Mouse (Mus musculus): ENCODE results near the gene Icos.

Icos gene

GRCm38 (mm10) chr1:60962095-60962494 lies 15.6 kb upstream of the Icos start:
- DNase-seq (ENCODE audit: low read depth), result no peak

DNA sequence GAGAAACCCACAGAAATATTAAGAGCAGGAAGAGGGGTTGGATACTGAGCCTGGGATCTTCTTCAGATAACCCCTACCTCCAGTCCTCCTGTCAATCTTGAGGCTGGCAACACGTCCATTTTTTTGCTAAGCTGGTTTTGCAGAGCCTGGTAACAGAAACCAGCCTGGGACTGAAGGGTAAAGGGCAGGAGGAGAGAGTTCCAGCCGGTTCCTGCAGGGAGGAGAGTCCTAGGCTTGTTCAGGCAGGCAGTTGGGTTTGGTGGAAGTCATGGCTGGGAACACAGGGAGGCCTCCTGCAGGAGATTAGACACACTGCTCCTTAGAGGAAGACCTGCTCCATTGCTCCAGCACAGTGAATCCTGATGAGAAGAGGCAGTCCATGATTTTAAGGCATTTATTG lies 10.2 kb upstream of the Icos start:
- DNase-seq (ENCODE audit: low read depth), result no peak

- DNase-seq (ENCODE audit: low read depth), result no peak
Measured at GRCm38 (mm10) chr1:60970846-60971245, 6.9 kb upstream of the Icos start.

- DNase-seq (ENCODE audit: low read depth), result no peak
Measured at GRCm38 (mm10) chr1:60974221-60974620, 3.5 kb upstream of the Icos start.

GRCm38 (mm10) chr1:60975646-60976294 lies 2.0 kb upstream of the Icos start:
- DNase-seq (ENCODE audit: low read depth), result no peak

DNA sequence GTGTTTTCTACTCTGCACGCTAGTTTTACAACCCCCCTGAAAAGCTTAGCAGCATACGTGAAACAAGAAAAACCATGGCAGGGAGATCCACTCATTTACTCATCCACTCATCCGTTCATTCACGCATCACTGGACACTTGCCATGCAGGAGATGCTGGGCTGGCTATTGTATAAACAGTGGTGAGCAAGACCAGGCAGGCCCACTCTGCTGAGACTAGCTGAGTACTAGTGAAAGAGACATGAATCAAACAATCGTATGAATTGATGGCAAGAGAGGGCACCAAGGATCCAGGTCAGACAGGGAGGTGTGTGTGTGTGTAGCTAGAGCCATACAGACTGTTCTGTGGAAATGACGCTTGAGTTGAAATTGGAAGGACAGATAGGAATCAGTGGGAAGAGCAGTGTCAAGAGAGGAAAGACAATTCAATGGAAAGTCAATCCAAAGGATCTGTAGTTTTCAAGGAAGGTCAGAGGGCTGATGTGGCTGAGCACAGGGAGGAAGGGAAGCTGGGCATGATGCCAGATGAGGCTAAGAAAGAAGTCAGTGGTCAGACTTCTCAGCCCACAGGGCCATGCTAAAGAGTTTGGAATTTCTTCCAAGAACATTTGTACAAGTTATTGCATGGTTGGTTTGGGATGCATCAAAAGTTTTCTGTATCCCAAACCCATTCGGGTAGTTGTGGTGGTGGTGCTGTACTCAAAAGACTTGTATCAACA lies 1.6 kb downstream of the Icos start:
- DNase-seq (ENCODE audit: low read depth), result no peak

GRCm38 (mm10) chr1:60979843-60980235 lies 2.1 kb downstream of the Icos start:
- DNase-seq (ENCODE audit: low read depth), result no peak

DNA sequence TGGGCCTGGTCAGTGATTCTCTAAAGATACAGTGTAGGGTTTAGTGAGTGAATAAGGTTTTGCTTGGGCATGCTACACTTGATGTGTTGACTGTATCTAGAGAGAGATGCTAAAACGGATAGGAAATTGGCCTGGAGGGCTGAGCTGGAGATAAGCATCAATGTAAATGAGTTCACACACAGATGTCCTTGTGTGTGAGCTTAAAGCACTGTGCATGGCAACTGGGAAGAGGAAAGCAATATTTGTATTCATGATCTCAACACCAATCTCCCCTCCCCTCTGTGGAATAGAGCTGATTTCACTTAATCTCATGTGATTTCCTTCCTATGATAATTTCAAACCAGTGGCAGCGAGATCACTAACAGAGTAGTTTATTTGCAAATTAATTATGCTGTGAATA lies 7.3 kb downstream of the Icos start:
- no peak for DNase-seq (ENCODE audit: low read depth)

DNA sequence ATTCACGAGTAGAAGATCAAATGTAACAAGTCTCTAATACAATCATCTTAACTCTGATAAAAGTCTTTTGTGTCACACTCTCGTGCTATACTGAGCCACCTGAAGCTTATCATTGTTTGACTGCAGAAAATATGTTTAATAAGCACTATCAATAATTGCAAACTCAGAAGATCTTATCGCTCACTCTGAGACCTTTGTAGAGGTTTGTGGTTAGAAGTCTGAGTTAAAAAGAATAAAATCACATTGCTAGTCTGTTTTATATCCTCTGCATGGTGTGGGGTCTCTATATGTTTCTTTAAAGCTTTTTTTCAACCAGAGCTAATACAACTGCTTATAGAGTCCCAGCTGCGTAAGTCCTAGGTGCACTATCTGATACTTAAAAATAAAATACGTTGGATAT lies 8.4 kb downstream of the Icos start:
- DNase-seq (ENCODE audit: low read depth), result no peak

GRCm38 (mm10) chr1:60989086-60989485 lies 11.4 kb downstream of the Icos start:
- DNase-seq (ENCODE audit: low read depth), result no peak

DNA sequence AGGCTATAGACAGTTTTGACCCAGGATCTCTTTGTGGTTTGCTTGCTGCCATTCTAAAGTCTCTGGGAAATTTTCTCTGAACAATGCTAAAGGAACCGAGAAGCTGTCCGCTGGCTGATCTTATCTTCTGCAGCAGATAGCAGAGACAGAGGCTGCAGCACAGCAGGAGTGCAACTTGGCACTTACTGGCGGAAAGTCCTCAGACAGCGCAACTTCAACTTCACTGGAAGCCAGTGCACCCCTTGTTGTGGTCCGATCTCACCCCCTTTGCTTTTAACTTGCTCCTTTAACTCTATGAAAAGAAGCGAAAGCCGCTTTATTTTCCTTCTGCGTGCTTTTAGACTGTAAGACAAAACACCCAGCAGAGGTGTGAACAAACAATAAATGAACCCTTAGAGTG lies 12.6 kb downstream of the Icos start:
- no peak for DNase-seq (ENCODE audit: low read depth)

- no peak for DNase-seq (ENCODE audit: low read depth)
Measured at GRCm38 (mm10) chr1:60998008-60998557, 20.4 kb downstream of the Icos start.

- no peak for DNase-seq (ENCODE audit: low read depth)
Measured at GRCm38 (mm10) chr1:60998689-60999088, 21.0 kb downstream of the Icos start.

DNA sequence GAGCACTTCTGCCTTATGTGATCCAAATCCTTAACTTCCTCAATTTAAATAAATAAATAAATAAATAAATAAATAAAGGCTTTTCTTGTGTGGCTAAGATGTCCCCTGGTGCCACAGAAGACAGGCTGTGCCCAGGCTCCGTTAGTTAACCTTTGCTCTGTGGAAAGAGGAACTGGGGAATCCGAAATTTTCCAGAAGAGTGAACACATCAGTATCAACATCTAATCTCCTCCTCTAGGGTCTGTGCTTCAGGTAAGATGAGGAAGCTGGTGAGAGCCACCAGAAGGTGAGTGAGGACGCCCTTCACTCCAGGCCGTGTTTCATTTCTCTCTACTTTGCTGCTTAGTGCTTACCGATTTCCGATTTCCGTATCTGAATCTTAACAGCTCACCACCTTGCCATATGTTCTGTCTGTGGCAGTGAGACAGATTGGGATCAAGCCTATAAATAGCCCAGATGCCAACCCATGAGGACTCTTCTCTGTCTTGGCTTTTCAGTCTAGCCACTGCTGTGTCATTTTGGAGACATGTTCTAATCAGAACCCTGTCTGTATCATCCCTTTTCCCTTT lies 24.1 kb downstream of the Icos start:
- DNase-seq (ENCODE audit: low read depth), result no peak

DNA sequence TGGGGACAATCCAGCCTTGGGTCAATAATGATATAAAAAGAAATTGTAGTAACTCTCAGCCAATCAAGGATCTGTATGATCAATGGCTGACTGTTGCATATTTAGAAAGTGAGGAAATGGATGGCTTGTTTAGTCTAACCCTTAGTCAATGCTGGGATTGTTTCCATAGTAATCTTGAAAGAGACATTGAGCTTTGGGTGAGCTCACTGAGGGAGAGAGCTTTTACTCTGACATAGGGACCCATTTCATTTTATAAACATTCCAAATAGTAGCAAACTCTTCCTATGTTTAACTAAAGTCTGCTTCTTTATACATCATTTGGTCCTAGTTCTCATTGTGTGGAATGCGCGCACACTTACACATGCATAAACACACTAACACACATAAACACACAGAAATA lies 28.5 kb downstream of the Icos start:
- no peak for DNase-seq (ENCODE audit: low read depth)

DNA sequence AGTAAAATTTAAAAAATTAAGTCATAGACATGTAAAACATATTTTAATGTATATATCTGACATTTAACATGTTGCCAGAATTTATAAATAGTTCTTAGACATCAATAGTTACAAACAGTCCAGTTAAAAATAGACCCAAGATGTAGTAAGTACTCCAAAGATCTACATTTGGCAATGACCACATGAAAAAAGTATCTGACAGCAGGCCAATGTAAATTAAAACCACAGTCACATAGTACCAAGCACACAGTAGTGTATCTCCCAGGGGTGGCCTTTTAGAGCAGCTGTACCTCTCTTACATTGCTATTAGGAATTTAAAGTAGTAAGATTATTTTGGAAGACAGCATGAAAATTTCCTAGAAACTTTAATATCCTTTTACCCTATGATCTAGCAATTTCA lies 29.8 kb downstream of the Icos start:
- DNase-seq (ENCODE audit: low read depth), result no peak

- no peak for DNase-seq (ENCODE audit: low read depth)
Measured at GRCm38 (mm10) chr1:61016578-61017118, 38.9 kb downstream of the Icos start.

GRCm38 (mm10) chr1:61026712-61027111 lies 49.0 kb downstream of the Icos start:
- DNase-seq (ENCODE audit: low read depth), result no peak

GRCm38 (mm10) chr1:61027519-61027918 lies 49.8 kb downstream of the Icos start:
- DNase-seq (ENCODE audit: low read depth), result no peak

DNA sequence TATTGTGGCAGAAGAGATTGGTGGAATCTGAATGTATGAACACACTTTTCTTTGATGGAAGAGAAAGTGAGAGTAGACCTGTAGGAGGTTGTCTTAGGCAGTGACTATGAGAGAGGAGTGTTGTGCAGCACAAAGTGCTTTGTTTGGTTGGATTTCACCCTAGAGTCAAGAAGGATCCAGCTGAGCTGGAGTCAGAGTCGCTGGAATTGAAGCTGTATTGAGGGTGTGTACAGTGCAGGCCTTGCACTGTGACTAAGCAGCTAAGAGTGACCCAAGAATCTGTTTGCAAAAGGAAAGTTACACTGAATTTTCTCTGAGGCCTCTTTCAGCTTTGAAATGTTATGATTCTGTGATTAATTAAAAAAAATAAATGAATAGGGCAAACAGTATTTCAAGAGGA lies 52.2 kb downstream of the Icos start:
- no peak for DNase-seq (ENCODE audit: low read depth)

GRCm38 (mm10) chr1:61030532-61030931 lies 52.8 kb downstream of the Icos start:
- DNase-seq (ENCODE audit: low read depth), result no peak

DNA sequence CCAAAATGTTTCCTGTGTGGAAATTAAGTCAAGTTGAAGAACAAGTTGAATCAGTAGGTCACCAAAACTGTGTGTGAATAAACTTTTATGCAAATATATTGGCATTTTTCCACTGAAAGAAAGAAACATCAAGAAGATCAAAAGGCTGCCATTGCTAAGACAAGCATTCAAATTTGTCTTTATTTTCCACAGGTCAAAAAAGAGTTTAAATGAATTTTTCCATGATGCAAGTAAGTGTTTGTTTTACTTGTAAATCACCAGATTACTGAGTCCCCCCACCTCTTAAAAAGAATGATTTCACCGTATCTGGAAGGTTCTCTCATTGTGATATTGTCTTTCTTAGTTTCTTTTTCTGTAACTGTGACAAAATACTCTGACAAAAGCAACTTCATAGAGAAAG lies 57.5 kb downstream of the Icos start:
- DNase-seq (ENCODE audit: low read depth), result no peak

GRCm38 (mm10) chr1:61038223-61038622 lies 60.5 kb downstream of the Icos start:
- DNase-seq (ENCODE audit: low read depth), result no peak

All from c-Kit-positive CD71-positive TER-119-negative erythroid progenitor cells, embryonic 14.5 days (primary cell).